Mouse (Mus musculus): ENCODE data around the gene Pdzd9. TPM values are rescaled to one million over a fixed set of nuclear protein-coding genes. Genes with fewer than 3 reads are reported as not detected.
"Not testable (repeated sequence)": the region's sequence is repeated elsewhere in the genome, so short reads cannot be mapped to it uniquely, and the experiment has no call there.

The Pdzd9 gene
- total RNA-seq (2021): not detected
- long read RNA-seq, experiment 1: 0 reads
- long read RNA-seq, experiment 2: 0 reads

DNA sequence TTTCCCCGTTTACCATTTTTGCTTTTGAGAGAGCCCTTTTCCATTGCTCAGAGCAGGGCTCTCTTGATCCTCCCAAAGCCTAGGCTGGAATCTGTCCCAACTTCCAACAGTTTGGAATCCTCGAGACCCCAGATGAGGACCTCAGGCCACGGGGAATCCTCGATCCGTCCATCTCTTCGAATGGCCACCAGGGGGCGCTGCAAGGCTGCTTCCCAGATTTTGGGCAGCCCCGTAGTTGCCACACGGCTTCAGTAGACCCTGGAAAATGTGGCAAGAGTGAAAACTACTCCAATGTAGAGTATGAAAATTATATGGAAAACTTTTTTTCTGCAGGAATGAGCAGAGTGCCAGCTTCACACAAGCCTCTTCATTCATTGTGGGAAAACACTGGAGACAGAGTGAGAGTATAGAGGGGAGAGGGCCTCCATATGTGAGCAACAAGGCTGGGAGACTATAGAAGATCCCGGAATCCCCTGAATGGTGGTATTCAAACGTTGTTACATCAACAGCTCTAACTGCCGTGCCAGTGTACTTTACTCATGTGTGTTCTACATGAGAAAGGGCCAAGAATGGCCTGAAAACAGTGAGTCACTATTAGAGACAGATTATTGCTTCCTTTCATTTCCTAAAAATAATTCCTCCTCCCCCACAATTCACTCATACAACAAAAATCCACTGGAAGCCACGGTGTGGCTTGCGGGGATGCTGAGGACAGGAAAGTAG lies at the start of gene Pdzd9:
Gene Pdzd9 (minus strand): TSS at position 191 of the 723 bp plus-strand sequence.
- peak within 1 kb of the TSS; percentile 43 for H3K27ac ChIP-seq

DNA sequence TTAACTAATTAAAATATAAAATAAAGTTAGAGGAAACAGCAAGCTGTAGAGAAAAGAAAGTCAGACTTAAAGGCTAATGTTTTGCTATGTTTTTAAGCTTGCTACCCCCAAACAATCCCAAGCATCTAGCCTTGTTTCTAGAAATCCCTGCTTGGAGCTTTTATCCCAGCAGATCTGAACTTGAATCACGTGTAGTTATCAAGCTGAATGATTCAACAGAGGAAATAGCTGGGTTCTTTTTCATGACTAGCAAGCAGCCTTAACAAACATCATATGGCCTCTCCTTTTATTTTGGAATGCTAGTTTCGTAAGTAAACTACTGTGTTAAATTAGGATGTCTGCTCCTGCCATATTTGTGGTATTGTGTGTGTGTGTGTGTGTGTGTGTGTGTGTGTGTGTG lies 47.1 kb upstream of the Pdzd9 start:
- Histone ChIP-seq H3K4me3 (no peak overlapping the region), H3K27ac (no peak overlapping the region)
- intact Hi-C loops (cut with DNase I): no loop called here
- no peak for DNase-seq
- no peak for TF ChIP-seq CTCF (IDR thresholded peaks at IDR 0.05)

More for the DNA sequence above, at the start of gene Pdzd9:
- peak; percentile 79 for DNase-seq
- intact Hi-C loops (cut with DNase I): loop anchor here (1.0 to 10.0 kb wide), 3 partner anchors 84 to 244 kb away; partner anchors contain the start of gene Polr3e
- peak within 1 kb of the TSS; percentile 49 for H3K4me3 ChIP-seq
- TF ChIP-seq CTCF (IDR thresholded peaks at IDR 0.05): peak; percentile 99

DNA sequence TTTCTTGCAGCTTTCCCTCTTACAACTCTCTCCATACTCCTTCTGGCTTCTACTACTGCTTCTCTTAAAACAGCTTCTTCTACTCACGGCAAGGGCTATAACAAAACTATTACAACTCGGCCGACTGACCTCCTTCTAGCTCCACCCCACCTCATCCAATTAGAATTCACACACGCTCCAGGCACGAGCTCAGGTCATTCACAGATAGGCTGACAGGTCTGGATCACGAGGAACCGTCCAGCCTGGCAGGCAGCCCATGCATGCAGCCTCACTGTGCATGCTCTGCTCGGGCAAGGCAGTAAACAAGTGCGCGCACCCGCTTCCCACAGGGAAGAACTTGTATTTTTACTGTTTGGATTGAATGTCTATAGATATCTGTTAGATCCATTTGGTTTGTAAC lies 43.8 kb upstream of the Pdzd9 start:
- intact Hi-C loops (cut with DNase I): not testable (repeated sequence)

DNA sequence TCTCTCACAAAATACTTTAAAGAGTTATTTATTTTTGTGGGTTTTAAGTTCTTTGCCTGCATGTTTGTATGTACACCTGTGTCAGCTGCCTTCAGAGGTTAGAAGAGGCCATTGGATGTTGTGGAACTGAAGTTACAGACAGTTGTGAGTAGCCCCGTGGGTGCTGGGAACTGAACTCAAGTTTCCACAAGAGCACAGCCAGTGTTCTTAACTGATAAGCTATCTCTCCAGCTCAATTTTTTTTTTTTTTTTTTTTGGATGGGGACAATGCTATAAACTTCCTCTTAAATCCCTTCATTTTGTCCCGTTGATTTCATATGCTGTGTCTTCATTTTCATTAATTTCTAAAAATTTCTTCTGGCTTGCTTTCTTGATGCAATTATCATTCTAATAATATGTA lies 43.1 kb upstream of the Pdzd9 start:
- H3K4me3 ChIP-seq: no peak overlapping the region
- H3K27ac ChIP-seq: no peak overlapping the region
- no peak for DNase-seq
- intact Hi-C loops (cut with DNase I): no loop called here
- TF ChIP-seq CTCF (IDR thresholded peaks at IDR 0.05): no peak

More for the DNA sequence above, 43.8 kb upstream of the Pdzd9 start:
- DNase-seq, H3K27ac ChIP-seq, H3K4me3 ChIP-seq: not testable (repeated sequence)

DNA sequence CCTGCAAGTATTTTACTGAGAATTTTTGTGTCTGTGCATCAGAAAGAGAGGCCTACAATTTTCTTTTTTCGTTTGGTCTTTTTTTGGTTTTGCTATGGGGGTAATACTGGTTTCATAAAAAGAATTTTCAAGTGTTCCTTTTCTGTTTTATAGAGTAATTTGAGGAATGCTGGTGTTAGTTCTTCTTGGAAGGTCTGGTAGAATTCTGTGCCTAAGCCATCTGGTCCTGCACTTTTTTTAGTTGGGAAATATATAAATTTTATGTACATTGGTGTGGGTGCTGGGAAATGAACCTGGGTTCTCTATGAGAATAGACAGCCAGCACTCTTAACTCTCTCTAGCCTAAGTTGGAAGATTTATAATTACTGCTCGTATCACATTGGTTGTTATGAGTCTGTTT lies 41.9 kb upstream of the Pdzd9 start:
- DNase-seq: no peak
- no peak for TF ChIP-seq CTCF (IDR thresholded peaks at IDR 0.05)
- H3K27ac ChIP-seq: no peak overlapping the region
- intact Hi-C loops (cut with DNase I): no loop called here
- H3K4me3 ChIP-seq: no peak overlapping the region

DNA sequence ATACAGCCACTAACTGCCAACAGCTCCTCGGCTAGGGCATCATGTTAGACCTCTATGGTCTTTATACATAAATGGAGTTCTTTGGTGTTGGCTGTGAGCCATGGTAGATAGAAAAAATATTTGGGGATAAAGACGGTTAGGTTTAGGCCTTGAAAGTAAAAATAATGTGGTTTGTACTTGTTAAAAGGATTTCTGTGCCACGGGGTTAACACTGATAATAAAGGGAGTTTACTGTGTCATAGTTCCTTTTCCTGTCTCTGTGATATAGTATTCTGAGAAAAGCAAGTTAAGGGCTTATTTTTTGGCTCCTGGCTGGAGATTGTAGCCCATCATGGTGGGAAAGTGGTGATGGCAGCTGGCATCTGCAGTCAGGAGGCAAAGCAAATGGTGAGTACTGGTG lies 33.7 kb upstream of the Pdzd9 start:
- TF ChIP-seq CTCF (IDR thresholded peaks at IDR 0.05): no peak
- intact Hi-C loops (cut with DNase I): no loop called here
- no peak overlapping the region for H3K4me3 ChIP-seq
- DNase-seq: no peak
- no peak overlapping the region for H3K27ac ChIP-seq

DNA sequence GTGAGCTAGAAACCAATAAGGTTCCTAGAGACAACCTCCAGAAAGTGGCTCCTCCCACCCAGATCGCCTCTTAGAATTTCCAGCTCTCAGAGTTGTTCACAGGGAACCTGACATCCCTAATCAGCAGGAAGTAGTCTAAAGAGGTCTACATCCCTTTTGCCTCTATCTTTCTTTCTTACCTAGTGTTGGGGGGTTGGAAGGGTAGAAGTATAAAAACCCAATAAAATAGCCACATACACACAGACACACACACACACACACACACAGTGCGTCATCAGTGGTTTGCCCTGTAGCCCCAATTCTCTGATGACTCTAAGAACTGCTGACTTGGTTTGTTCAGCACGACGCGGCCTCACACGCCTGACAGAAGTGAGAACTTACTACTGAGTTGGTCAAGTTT lies 29.4 kb upstream of the Pdzd9 start:
- H3K27ac ChIP-seq: no peak overlapping the region
- no peak overlapping the region for H3K4me3 ChIP-seq
- TF ChIP-seq CTCF (IDR thresholded peaks at IDR 0.05): no peak
- no peak for DNase-seq
- intact Hi-C loops (cut with DNase I): no loop called here

DNA sequence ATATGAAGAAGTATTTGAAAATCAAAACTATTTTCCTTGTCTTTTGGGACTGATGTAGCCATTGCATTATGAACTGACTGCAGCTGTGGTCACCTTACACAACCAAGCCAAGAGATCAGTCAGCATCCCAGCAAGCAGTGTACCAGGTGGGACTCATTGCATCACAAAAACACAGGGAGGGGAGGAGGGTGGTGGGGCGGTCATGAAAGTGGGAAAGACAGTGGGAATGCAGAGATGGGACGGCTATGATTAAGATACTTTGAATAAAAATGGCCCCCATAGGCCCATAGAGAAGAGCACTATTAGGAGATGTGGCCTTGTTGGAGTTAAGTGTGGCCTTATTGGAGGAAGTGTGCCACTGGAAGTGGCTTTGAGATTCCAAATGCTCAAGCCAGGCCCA lies 26.2 kb upstream of the Pdzd9 start:
- H3K27ac ChIP-seq: no peak overlapping the region
- DNase-seq: no peak
- H3K4me3 ChIP-seq: no peak overlapping the region
- intact Hi-C loops (cut with DNase I): no loop called here
- TF ChIP-seq CTCF (IDR thresholded peaks at IDR 0.05): no peak

DNA sequence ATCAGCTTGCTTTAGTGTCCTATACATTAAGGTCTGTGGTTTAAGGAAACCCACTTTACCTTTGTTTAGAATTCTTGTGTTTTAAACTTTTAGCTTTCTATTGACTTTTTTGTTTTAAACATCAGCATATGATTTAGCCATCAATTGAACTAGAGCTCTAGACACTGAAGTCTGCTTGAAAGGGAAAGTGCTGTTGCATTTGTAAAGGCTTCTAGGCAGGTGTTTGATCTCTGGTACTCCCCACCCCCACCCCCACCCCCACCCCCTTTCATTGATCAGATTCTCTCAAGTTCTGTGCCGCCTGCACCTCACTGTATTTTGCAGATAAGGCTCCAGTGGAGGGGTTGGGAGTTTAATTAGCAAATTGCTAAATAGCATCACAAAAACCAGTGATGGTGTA lies 25.5 kb upstream of the Pdzd9 start:
- intact Hi-C loops (cut with DNase I): no loop called here
- TF ChIP-seq CTCF (IDR thresholded peaks at IDR 0.05): no peak
- no peak for DNase-seq
- H3K4me3 ChIP-seq: no peak overlapping the region
- H3K27ac ChIP-seq: no peak overlapping the region

DNA sequence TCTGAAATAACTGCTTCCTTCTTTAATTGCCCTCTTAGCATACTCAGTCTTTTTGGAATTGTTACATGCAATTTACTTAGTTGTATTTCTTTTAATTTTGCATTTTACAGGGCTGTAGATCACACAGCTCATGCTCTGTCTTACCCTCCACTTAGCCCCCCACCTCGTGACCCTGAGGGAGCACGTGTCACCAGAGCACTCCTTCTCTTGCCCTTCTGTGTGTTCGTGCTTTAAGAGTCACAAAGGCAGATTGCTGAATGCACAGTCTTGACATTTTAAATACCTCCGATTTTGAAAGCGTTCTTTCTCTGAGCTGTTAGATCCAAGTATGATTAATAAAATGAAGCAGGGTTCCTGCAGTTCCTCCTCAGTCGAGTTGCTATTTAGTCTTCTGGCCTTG lies 25.1 kb upstream of the Pdzd9 start:
- no peak overlapping the region for H3K27ac ChIP-seq
- DNase-seq: no peak
- TF ChIP-seq CTCF (IDR thresholded peaks at IDR 0.05): no peak
- H3K4me3 ChIP-seq: no peak overlapping the region
- intact Hi-C loops (cut with DNase I): no loop called here

DNA sequence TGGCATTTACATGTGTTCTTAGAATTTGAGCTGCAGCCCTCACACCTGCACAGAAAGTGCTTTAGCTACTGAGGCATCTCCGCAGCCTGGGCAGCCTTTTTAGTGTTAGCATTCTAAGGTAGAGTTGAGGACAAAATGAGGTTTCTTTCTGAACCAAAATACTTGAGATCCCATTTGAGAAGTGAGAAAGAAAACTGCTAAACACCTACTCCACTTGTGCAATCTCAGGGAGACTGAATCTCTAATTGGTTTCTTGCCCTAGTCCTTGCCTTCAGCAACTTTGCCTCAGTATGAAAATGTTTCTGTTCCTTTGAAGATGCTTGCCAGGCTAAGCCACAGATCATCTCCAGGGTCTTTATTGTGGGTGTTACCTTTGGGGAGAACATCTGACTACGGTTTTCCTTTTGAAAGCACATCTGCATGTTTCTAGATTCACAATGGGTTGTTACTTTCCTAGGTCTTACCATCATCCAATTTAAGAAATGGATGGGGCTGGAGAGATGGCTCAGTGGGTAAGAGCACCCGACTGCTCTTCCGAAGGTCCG lies 23.8 kb upstream of the Pdzd9 start:
- no peak overlapping the region for H3K27ac ChIP-seq
- no peak for DNase-seq
- intact Hi-C loops (cut with DNase I): no loop called here
- H3K4me3 ChIP-seq: no peak overlapping the region
- TF ChIP-seq CTCF (IDR thresholded peaks at IDR 0.05): no peak

DNA sequence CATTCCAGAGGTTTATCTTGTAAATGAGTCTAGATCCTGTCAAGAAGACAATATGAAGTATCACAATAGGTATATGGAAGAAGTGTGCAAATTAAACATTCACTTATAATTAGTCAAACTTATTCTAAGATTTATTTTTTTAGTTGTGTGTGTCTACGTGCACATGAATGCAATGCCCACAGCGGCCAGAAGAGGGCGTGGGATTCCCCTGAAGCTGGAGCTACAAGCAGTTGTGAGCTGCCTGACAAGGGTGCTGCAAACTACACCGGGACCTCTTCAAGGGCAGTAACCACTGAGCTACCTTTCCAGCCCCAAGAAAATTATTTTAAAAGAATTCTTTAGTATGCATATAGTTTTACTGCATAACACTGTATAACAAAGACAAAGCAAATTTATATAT lies 20.5 kb upstream of the Pdzd9 start:
- peak; percentile 44 for TF ChIP-seq CTCF (IDR thresholded peaks at IDR 0.05)
- intact Hi-C loops (cut with DNase I): no loop called here
- Histone ChIP-seq H3K27ac (no peak overlapping the region), H3K4me3 (no peak overlapping the region)
- no peak for DNase-seq

DNA sequence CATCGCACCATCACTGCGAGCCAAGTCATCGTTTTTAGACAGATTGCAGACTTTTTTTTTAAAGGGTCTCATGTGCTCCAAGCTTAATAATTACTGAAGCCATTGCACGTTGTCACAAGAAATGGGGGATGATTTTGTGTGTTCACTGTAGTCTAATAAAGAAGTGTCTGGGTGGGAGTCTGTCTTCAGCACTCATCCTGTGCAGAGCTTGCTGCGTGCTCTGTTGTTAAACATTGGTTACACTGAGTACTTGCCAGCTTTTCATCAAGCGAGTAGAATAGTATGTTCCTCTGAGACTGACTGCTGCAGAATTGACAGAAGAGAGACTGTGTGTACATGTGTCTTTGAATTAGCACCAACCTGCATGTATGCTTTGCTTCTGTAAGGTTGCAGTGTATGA lies 15.1 kb upstream of the Pdzd9 start:
- Histone ChIP-seq H3K4me3 (no peak overlapping the region), H3K27ac (peak overlapping the region; percentile 57)
- no peak for DNase-seq
- intact Hi-C loops (cut with DNase I): no loop called here
- TF ChIP-seq CTCF (IDR thresholded peaks at IDR 0.05): no peak

DNA sequence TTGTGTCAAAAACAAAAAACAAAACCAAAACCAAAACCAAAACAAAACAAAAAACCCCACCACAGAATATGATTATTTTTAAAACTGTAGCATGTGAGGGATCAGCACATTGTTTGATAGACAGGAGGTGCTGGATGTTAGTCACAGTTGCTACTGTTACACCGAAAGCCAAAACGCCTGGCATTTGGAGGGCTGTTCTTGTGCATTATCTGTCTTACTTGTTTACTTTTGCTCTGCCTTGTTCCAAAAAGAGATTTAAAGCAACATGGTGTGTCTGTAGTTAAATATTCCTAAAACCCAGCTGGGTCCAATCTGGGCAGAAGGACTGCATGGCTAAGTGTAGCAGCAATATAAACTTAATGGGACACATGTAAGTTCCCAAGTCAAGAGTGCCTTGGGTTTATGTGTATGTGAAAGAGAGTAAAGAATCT lies 14.6 kb upstream of the Pdzd9 start:
- no peak for DNase-seq
- H3K27ac ChIP-seq: peak overlapping the region; percentile 57; the same call in 1 of the 2 replicates

More for the DNA sequence above, 14.6 kb upstream of the Pdzd9 start:
- H3K4me3 ChIP-seq: no peak overlapping the region
- TF ChIP-seq CTCF (IDR thresholded peaks at IDR 0.05): no peak
- intact Hi-C loops (cut with DNase I): no loop called here

Measured in gastrocnemius, adult 2 months (tissue).